Mouse (Mus musculus) cerebellum, adult 2 months (tissue): ENCODE results near the gene Ppp4r3a. TPM values are rescaled to one million over a fixed set of nuclear protein-coding genes. Genes with fewer than 3 reads are reported as not detected.
A peak's percentile ranks its signal among the peaks of the same experiment; 100 is the strongest.
"Not testable (repeated sequence)": the region's sequence is repeated elsewhere in the genome, so short reads cannot be mapped to it uniquely, and the experiment has no call there.

Experiments used
- DNase-seq, 2 experiments: peaks; one replicate each; pipeline ENCODE4 v3.0.0; 2021
- H3K27ac ChIP-seq: fragments of 200-500 bp; 2 replicates; pipeline ENCODE4 v1.5.1; 2012; ENCODE audit warnings: low read length, control low read depth, inconsistent platforms; ENCODE audit not compliant: insufficient read depth
- H3K27me3 ChIP-seq: fragments of 200-500 bp; 2 replicates; pipeline ENCODE4 v1.6.1; 2012; ENCODE audit warnings: inconsistent platforms, mild to moderate bottlenecking, low read length, moderate library complexity; ENCODE audit not compliant: control insufficient read depth, insufficient read depth
- H3K4me1 ChIP-seq: fragments of 200-500 bp; 2 replicates; pipeline ENCODE4 v1.6.1; 2011; ENCODE audit warnings: low read length; ENCODE audit not compliant: control insufficient read depth, insufficient read depth
- H3K4me3 ChIP-seq: fragments of 200-500 bp; replicated peaks from 2 replicates; pipeline ENCODE3; 2011; ENCODE audit warnings: mild to moderate bottlenecking, low read depth, low read length, control low read depth; ENCODE audit not compliant: insufficient read depth
- CTCF ChIP-seq: fragments of 200-500 bp; IDR thresholded peaks from 2 replicates; pipeline ENCODE4 v1.5.1; 2011; ENCODE audit warnings: low read depth, mild to moderate bottlenecking, control low read depth, low read length, moderate library complexity, borderline replicate concordance; ENCODE audit not compliant: insufficient read depth
- POLR2A ChIP-seq: fragments of 200-500 bp; IDR thresholded peaks from 2 replicates; pipeline ENCODE4 v1.6.1; 2011; ENCODE audit warnings: low read length, control low read depth, borderline replicate concordance; ENCODE audit not compliant: insufficient read depth
- WGBS: fragments of 180-500 bp; shearing (Covaris S2); methylation state at CpG from one replicate; pipeline ENCODE4 v1.1.7; 2018; 5-methylcytosine and 5-hydroxymethylcytosine counted together
- polyA plus RNA-seq: library from polyadenylated mRNA; depleted of rRNA; stranded (reverse); fragments of >200 nt; gene quantifications from 2 replicates; pipeline ENCODE4 v1.2.3, GENCODE M21; 2012; rRNA removed

The Ppp4r3a gene
- polyA plus RNA-seq, result 35.1 and 36.8 TPM in 2 replicates

DNA sequence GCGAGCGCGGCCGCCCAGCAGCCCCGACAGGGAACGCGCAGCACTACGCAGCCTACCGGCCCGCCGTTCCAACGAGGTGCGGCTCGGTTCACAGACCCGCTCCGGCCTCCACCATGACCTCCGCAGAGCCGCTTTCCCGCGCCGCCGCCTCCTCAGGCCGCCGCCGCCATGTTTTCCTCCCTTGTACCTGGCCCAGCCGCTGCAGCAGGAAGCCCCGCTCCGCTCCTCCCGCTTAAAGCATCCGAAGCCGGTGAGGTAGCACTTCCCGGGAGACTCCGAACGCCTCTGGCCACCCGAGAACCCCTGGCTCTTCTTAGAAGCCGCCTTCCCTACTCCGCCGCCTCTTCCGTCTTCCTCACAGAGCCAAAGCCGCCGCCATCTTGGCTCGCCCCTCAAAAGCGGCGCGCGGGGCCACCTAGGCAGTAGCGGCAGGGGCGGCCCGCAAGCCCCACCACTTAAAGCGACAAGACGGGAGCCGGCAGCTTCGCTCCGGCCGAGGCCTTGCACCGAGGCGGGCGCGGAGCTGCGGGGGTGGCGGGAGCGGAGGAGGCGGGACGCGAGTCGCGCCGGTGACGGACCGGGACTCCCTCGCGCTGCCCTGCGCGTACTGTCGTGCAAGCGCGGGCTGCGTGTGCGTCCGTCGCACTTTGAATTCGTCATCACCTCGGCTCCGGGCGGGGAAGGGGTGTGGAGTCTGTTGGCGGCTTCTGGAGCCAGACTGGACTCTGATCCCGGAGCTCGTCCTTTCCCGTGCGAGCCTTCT lies at the start of gene Ppp4r3a:
Gene Ppp4r3a, minus strand, starts transcription at position 627 of the 763 bp plus-strand sequence.
- Histone ChIP-seq H3K4me3 (peak within 1 kb of the TSS; percentile 81), H3K4me1 (no peaks in the 10 kb centered on the region; the same call in 1 of the 2 replicates), H3K27me3 (no peaks in the 10 kb centered on the region), H3K27ac (peak within 1 kb of the TSS; percentile 89)
- DNase-seq, result peak; percentile 97 to 98
- WGBS, result under 1% methylated on average over 89 of the region's 90 CpGs
- TF ChIP-seq POLR2A (peak; percentile 53), CTCF (no peak)

DNA sequence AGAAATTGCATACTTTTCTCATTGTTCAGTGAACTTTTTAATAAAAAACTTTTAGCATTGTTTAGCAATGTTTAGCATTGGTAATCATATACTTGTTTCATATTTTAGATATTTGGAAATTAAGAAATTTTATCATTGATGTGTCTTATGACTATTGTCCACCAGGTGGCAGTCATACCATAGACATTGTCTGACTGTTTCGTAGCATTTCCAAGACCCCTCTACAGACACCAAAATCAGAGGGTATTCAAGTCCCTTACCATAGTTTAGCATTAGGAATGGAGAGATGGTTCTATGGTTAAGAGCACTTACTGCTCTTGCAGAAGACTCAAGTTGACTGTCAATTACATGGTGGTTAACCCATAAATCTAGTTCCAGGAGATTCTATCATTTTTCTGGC lies 39.5 kb upstream of the Ppp4r3a start:
- 9% methylated on average over 1 of the region's 1 CpGs for WGBS
- no peaks in the 10 kb centered on the region for H3K27me3 ChIP-seq
- no peaks in the 10 kb centered on the region for H3K4me1 ChIP-seq
- H3K27ac ChIP-seq, result no peak overlapping the region
- H3K4me3 ChIP-seq, result no peak overlapping the region
- DNase-seq, result no peak
- TF ChIP-seq CTCF (peak; percentile 32; the same call in 1 of the 2 replicates), POLR2A (no peak)

DNA sequence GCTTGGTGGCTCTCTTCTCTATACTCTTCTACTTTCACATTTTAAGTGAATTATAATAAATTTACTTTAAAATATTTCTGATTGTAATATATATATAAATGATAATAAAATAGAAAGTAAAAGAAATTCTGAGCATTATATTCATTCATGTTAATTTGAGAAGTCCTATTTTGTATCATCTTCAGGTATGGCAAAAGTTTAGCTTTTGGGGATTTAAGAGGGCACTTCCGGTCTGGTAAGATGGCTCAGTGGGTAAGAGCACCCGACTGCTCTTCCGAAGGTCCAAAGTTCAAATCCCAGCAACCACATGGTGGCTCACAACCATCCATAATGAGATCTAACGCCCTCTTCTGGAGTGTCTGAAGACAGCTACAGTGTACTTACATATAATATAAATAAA lies 38.6 kb upstream of the Ppp4r3a start:
- H3K27ac ChIP-seq, H3K4me1 ChIP-seq, DNase-seq, H3K4me3 ChIP-seq, H3K27me3 ChIP-seq: not testable (repeated sequence)
- WGBS, result 69% methylated on average over 4 of the region's 4 CpGs

DNA sequence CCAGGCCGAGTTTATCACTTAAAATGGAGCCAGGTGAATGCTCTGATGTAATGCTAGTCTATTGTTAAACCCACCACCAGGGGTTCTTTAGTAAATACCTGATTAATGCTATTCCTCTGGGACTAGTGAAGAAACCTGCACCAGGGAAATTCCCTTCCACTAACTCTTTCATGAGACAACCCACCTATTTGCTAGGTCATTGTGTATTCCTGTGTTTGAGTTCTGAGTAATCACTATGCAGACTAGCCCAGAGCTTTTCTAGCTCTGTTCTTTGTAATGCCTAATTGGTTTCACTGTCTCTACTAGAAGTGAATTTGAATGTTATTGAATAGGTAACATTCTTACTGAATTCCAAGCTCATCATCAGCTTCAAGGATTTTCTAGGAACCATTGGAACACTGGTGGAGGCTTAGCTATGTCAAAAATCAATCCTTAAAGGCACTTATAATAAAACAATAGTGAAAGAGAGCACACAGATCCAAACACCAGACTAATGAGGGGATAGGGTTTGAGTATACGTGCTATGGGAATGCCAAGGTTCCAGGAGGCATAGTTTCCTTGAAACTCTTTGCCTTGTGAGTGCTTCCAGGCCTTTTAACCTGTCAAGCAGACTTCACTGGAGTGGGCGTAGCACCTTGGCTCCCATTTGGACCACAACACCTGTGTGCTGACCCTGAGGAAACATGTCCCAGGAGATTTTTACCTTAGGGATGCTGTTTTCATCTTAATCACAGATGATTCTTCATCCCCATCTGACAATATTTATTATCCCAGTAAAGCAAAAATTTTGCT lies 26.5 kb upstream of the Ppp4r3a start:
- not testable (repeated sequence) for DNase-seq, H3K27me3 ChIP-seq, H3K4me1 ChIP-seq, H3K27ac ChIP-seq, H3K4me3 ChIP-seq
- 81% methylated on average over 3 of the region's 3 CpGs for WGBS

DNA sequence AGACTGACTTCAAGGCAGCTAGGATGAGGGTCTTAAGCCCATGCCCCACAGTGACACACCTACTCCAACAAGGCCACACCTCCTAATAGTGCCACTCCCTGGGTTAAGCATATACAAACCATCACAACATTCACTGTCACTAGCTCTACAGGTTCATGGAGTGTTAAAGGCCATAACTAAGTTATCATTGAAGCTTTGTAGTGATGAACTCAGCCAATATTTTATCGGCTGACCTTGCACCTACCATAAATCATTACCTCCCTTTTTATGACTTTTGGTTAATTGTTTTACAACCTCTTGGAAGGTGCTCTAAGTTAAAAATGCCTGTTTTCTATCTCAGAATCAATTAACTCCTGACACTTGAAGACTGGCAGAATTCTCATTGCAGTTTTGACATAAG lies 24.2 kb upstream of the Ppp4r3a start:
- 97% methylated on average over 1 of the region's 1 CpGs for WGBS
- Histone ChIP-seq H3K27ac (no peak overlapping the region), H3K27me3 (no peaks in the 10 kb centered on the region), H3K4me1 (no peaks in the 10 kb centered on the region), H3K4me3 (no peak overlapping the region)
- TF ChIP-seq CTCF (no peak), POLR2A (no peak)
- DNase-seq, result no peak

DNA sequence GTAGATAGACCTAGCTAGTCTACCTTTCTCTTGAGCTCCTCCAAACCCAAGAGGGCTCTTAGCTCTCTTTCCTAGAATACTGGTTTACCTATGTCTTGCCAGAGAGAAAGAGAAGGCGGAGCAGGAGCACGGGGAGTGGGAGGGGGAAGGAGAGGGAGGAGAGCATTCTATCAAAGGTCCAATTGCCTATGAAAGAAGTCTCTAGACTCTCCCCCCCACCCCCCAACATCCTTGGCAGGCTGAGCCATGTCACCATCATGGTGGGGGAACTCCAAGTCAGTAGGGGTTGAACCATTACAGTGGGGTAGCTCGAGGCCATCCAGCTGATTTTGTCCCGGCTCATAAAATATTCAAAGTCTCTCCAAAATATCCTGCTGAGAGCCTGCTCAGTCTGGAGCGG lies 22.1 kb upstream of the Ppp4r3a start:
- TF ChIP-seq POLR2A, result no peak
- TF ChIP-seq CTCF, result no peak

DNA sequence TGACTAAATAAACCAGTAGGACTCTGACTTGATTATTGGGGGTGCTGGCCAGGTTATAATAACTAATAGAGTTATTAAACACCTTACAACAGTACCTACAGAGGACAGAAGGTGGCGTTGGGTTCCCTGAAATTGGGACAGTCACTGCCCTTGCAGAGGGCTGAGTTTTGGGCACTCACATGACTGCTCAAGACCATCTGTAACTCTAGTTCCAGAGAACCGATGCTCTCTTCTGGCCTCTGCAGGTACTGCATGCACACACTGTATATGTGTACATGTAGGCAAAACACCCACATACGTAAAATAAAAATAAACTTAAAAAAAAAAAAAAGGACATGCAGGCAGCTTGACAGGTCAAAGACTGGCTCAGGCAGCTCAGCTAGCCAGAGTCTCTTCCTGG lies 19.1 kb upstream of the Ppp4r3a start:
- H3K4me3 ChIP-seq, result no peak overlapping the region
- DNase-seq, result no peak
- H3K27me3 ChIP-seq, result no peaks in the 10 kb centered on the region
- H3K4me1 ChIP-seq, result no peaks in the 10 kb centered on the region
- no peak overlapping the region for H3K27ac ChIP-seq
- WGBS, result 72% methylated on average over 3 of the region's 3 CpGs
- TF ChIP-seq CTCF, result no peak; the same call in 1 of the 2 replicates
- no peak for TF ChIP-seq POLR2A

More for the DNA sequence above, 22.1 kb upstream of the Ppp4r3a start:
- WGBS, result 19% methylated on average over 5 of the region's 5 CpGs
- Histone ChIP-seq H3K4me3 (no peak overlapping the region), H3K27me3 (no peaks in the 10 kb centered on the region), H3K27ac (no peak overlapping the region), H3K4me1 (no peaks in the 10 kb centered on the region)
- no peak for DNase-seq

DNA sequence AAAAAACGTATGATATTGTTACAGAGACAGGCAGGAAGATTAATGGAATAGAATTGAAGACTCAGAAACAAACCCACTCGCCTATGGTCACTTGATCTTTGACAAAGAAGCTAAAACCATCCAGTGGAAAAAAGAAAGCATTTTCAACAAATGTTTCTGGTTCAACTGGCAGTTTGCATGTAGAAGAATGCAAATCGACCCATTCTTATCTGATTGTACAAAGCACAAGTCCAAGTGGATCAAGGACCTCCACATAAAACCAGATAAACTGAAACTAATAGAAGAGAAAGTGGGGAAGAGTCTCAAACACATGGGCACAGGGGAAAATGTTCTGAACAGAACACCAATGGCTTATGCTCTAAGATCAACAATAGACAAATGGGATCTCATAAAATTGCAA lies 10.2 kb upstream of the Ppp4r3a start:
- DNase-seq, result not testable (repeated sequence)
- 63% methylated on average over 3 of the region's 3 CpGs for WGBS

More for the DNA sequence above, 10.2 kb upstream of the Ppp4r3a start:
- not testable (repeated sequence) for H3K27me3 ChIP-seq, H3K4me3 ChIP-seq, H3K4me1 ChIP-seq, H3K27ac ChIP-seq
